Mouse (Mus musculus): ENCODE measurements around the gene Zfp955a. TPM values are rescaled to one million over a fixed set of nuclear protein-coding genes. Genes with fewer than 3 reads are reported as not detected.
A peak's percentile ranks its signal among the peaks of the same experiment; 100 is the strongest.
"Not testable (repeated sequence)": the region's sequence is repeated elsewhere in the genome, so short reads cannot be mapped to it uniquely, and the experiment has no call there.

Zfp955a gene
- polyA plus RNA-seq (2015; fragmentation: Nextera tagmentation; extraction: Ambion mirVana), result 21.4 and 22.3 TPM in 2 replicates

GRCm38 (mm10) chr17:33254530-33255318 lies at the start of gene Zfp955a:
TSS of gene Zfp955a (minus strand) at chr17:33255145.
- not testable (repeated sequence) for H3K4me1 ChIP-seq; H3K27me3 ChIP-seq (replicated peaks); H3K36me3 ChIP-seq; H3K9me3 ChIP-seq (replicated peaks); H3K9ac ChIP-seq (replicated peaks); H3K27ac ChIP-seq (replicated peaks); H3K4me3 ChIP-seq (replicated peaks)
- WGBS, result 55% methylated on average over 1 of the region's 34 CpGs
- H3K4me2 ChIP-seq, result peak within 1 kb of the TSS; percentile 37
- peak; percentile 100 for ATAC-seq (ENCODE audit: low FRiP score)

GRCm38 (mm10) chr17:33289876-33290149 lies 34.9 kb upstream of the Zfp955a start:
- H3K27me3 ChIP-seq (replicated peaks); H3K36me3 ChIP-seq; H3K27ac ChIP-seq (replicated peaks); H3K4me3 ChIP-seq (replicated peaks); H3K4me1 ChIP-seq; H3K9ac ChIP-seq (replicated peaks); H3K9me3 ChIP-seq (replicated peaks): not testable (repeated sequence)
- H3K4me2 ChIP-seq, result peak overlapping the region; percentile 20
- WGBS, result no CpG with 5 or more reads among the region's 9 CpGs
- peak; percentile 71 for ATAC-seq (ENCODE audit: low FRiP score)

- H3K27ac ChIP-seq (replicated peaks); H3K4me3 ChIP-seq (replicated peaks); H3K9me3 ChIP-seq (replicated peaks); H3K9ac ChIP-seq (replicated peaks); H3K36me3 ChIP-seq; H3K4me1 ChIP-seq; H3K27me3 ChIP-seq (replicated peaks): not testable (repeated sequence)
- peak within 1 kb of the TSS; percentile 20 for H3K4me2 ChIP-seq
- no CpG with 5 or more reads among the region's 25 CpGs for WGBS
- ATAC-seq (ENCODE audit: low FRiP score), result peak; percentile 100
These were observed 34.3 kb upstream of the Zfp955a start, which contains the start of gene Zfp955b for GRCm38 (mm10) chr17:33289039-33289875. TSS of gene Zfp955b (plus strand) at chr17:33289544.

GRCm38 (mm10) chr17:33268907-33269306 lies 14.0 kb upstream of the Zfp955a start:
- ATAC-seq (ENCODE audit: low FRiP score), result no peak
- WGBS, result 90% methylated on average over 9 of the region's 9 CpGs
- no peaks in the 10 kb centered on the region for H3K9me3 ChIP-seq (replicated peaks)
- no peak overlapping the region for H3K9ac ChIP-seq (replicated peaks)
- no peak overlapping the region for H3K4me2 ChIP-seq
- no peaks in the 10 kb centered on the region for H3K4me1 ChIP-seq
- H3K27ac ChIP-seq (replicated peaks), result no peak overlapping the region
- no peak overlapping the region for H3K4me3 ChIP-seq (replicated peaks)
- H3K27me3 ChIP-seq (replicated peaks), result peaks cover 7% of the 10 kb centered on the region; the same call in 1 of the 2 replicates
- no peaks in the 10 kb centered on the region for H3K36me3 ChIP-seq

GRCm38 (mm10) chr17:33264376-33264775 lies 9.4 kb upstream of the Zfp955a start, which contains the start of gene Olfr63:
TSS of gene Olfr63 (plus strand) at chr17:33264676.
- no peaks in the 10 kb centered on the region for H3K9me3 ChIP-seq (replicated peaks)
- no peak within 1 kb of the TSS for H3K4me2 ChIP-seq
- no peak within 1 kb of the TSS for H3K4me3 ChIP-seq (replicated peaks)
- no peaks in the 10 kb centered on the region for H3K36me3 ChIP-seq
- H3K9ac ChIP-seq (replicated peaks), result no peak within 1 kb of the TSS
- WGBS, result 81% methylated on average over 1 of the region's 1 CpGs
- 0 out of 2 replicates have a peak, but pooled peaks cover 5% of the 10 kb centered on the region for H3K27me3 ChIP-seq (replicated peaks)
- ATAC-seq (ENCODE audit: low FRiP score), result no peak
- no peak within 1 kb of the TSS for H3K27ac ChIP-seq (replicated peaks)
- no peaks in the 10 kb centered on the region for H3K4me1 ChIP-seq

- not testable (repeated sequence) for H3K9me3 ChIP-seq (replicated peaks); H3K4me3 ChIP-seq (replicated peaks); H3K27ac ChIP-seq (replicated peaks); H3K4me1 ChIP-seq; H3K36me3 ChIP-seq; H3K9ac ChIP-seq (replicated peaks); H3K4me2 ChIP-seq; H3K27me3 ChIP-seq (replicated peaks)
- peak; percentile 43 for ATAC-seq (ENCODE audit: low FRiP score)
- no CpG with 5 or more reads among the region's 2 CpGs for WGBS
These were observed 343 bp upstream of the Zfp955a start for GRCm38 (mm10) chr17:33255319-33255657.

- WGBS, result 96% methylated on average over 1 of the region's 1 CpGs
- not testable (repeated sequence) for H3K4me2 ChIP-seq; ATAC-seq (ENCODE audit: low FRiP score)
These were observed 18.3 kb downstream of the Zfp955a start for GRCm38 (mm10) chr17:33236646-33237045.

GRCm38 (mm10) chr17:33221590-33221989 lies 33.4 kb downstream of the Zfp955a start, which contains the start of gene Olfr1564:
TSS of gene Olfr1564 (minus strand) at chr17:33221690.
- no peak within 1 kb of the TSS for H3K9ac ChIP-seq (replicated peaks)
- peaks cover 9% of the 10 kb centered on the region; the same call in 1 of the 2 replicates for H3K9me3 ChIP-seq (replicated peaks)
- H3K4me3 ChIP-seq (replicated peaks), result no peak within 1 kb of the TSS
- H3K4me1 ChIP-seq, result no peaks in the 10 kb centered on the region
- no peak within 1 kb of the TSS for H3K4me2 ChIP-seq
- no peak within 1 kb of the TSS for H3K27ac ChIP-seq (replicated peaks)
- no peak for ATAC-seq (ENCODE audit: low FRiP score)
- no peaks in the 10 kb centered on the region for H3K36me3 ChIP-seq
- H3K27me3 ChIP-seq (replicated peaks), result no peaks in the 10 kb centered on the region
- 84% methylated on average over 2 of the region's 2 CpGs for WGBS

More at GRCm38 (mm10) chr17:33236646-33237045, 18.3 kb downstream of the Zfp955a start:
- H3K4me3 ChIP-seq (replicated peaks); H3K9me3 ChIP-seq (replicated peaks); H3K27ac ChIP-seq (replicated peaks); H3K4me1 ChIP-seq; H3K27me3 ChIP-seq (replicated peaks); H3K9ac ChIP-seq (replicated peaks): not testable (repeated sequence)
- H3K36me3 ChIP-seq, result peaks cover 29% of the 10 kb centered on the region

GRCm38 (mm10) chr17:33191002-33191401 lies 63.9 kb downstream of the Zfp955a start, which contains the start of gene Olfr239:
TSS of gene Olfr239 (plus strand) at chr17:33191302.
- no CpG with 5 or more reads among the region's 2 CpGs for WGBS
- not testable (repeated sequence) for H3K9ac ChIP-seq (replicated peaks); H3K4me2 ChIP-seq; H3K27me3 ChIP-seq (replicated peaks); H3K4me3 ChIP-seq (replicated peaks); H3K4me1 ChIP-seq; H3K27ac ChIP-seq (replicated peaks); H3K9me3 ChIP-seq (replicated peaks); H3K36me3 ChIP-seq; ATAC-seq (ENCODE audit: low FRiP score)

Other genes starting within 250 kb of the Zfp955a start
- gene Zfp763, start 221.7 kb downstream of the Zfp955a start, polyA plus RNA-seq (2015; fragmentation: Nextera tagmentation; extraction: Ambion mirVana), result 23.7 and 24.7 TPM in 2 replicates
- gene 4921501E09Rik, start 187.1 kb downstream of the Zfp955a start, polyA plus RNA-seq (2015; fragmentation: Nextera tagmentation; extraction: Ambion mirVana), result not detected in 2 replicates
- 19.6 and 19.8 TPM in 2 replicates for gene Zfp563, start 165.8 kb downstream of the Zfp955a start, polyA plus RNA-seq (2015; fragmentation: Nextera tagmentation; extraction: Ambion mirVana)
- gene Morc2b, start 115.5 kb downstream of the Zfp955a start, polyA plus RNA-seq (2015; fragmentation: Nextera tagmentation; extraction: Ambion mirVana), result 0.74 and 1.2 TPM in 2 replicates
- gene Olfr55, start 86.7 kb downstream of the Zfp955a start, polyA plus RNA-seq (2015; fragmentation: Nextera tagmentation; extraction: Ambion mirVana), result 0.05 TPM in 1 of 2 replicates, not detected in the other
- 0.06 TPM in 2 replicates for gene Olfr239, start 63.8 kb downstream of the Zfp955a start, polyA plus RNA-seq (2015; fragmentation: Nextera tagmentation; extraction: Ambion mirVana)
- gene Olfr1564, start 33.5 kb downstream of the Zfp955a start, polyA plus RNA-seq (2015; fragmentation: Nextera tagmentation; extraction: Ambion mirVana), result 0.05 and 0.08 TPM in 2 replicates
- 0.04 and 0.05 TPM in 2 replicates for gene Olfr63, start 9.5 kb upstream of the Zfp955a start, polyA plus RNA-seq (2015; fragmentation: Nextera tagmentation; extraction: Ambion mirVana)
- 19.6 and 22.8 TPM in 2 replicates for gene Zfp955b, start 34.4 kb upstream of the Zfp955a start, polyA plus RNA-seq (2015; fragmentation: Nextera tagmentation; extraction: Ambion mirVana)
- gene Zfp81, start 103.7 kb upstream of the Zfp955a start, polyA plus RNA-seq (2015; fragmentation: Nextera tagmentation; extraction: Ambion mirVana), result 11.1 and 12.1 TPM in 2 replicates
- 11.1 and 13.6 TPM in 2 replicates for gene Zfp101, start 139.5 kb upstream of the Zfp955a start, polyA plus RNA-seq (2015; fragmentation: Nextera tagmentation; extraction: Ambion mirVana)
- not detected in 2 replicates for gene Actl9, start 177.8 kb upstream of the Zfp955a start, polyA plus RNA-seq (2015; fragmentation: Nextera tagmentation; extraction: Ambion mirVana)